Mouse (Mus musculus) heart, adult 18-20 months (tissue): ENCODE results near the gene Cyp2c38. TPM values are rescaled to one million over a fixed set of nuclear protein-coding genes. Genes with fewer than 3 reads are reported as not detected.
"Not testable (repeated sequence)": the region's sequence is repeated elsewhere in the genome, so short reads cannot be mapped to it uniquely, and the experiment has no call there.

Source experiments
- DNase-seq, 2 experiments: peaks; one replicate each; pipeline ENCODE4 v3.0.0; 2021 to 2022; ENCODE audit warnings: mixed read lengths in 1 of 2
- long read RNA-seq, 2 experiments: library from polyadenylated mRNA; stranded (forward); transcript quantifications; one replicate each; pipeline ENCODE4 v2.0.0; 2021
- total RNA-seq, 2 experiments: library from RNA; stranded (reverse); gene quantifications; 2 replicates each; pipeline ENCODE4 v1.2.3; 2021

Gene Cyp2c38
- total RNA-seq = not detected
- long read RNA-seq, experiment 1 = 0 reads
- long read RNA-seq, experiment 2 = 0 reads

DNA sequence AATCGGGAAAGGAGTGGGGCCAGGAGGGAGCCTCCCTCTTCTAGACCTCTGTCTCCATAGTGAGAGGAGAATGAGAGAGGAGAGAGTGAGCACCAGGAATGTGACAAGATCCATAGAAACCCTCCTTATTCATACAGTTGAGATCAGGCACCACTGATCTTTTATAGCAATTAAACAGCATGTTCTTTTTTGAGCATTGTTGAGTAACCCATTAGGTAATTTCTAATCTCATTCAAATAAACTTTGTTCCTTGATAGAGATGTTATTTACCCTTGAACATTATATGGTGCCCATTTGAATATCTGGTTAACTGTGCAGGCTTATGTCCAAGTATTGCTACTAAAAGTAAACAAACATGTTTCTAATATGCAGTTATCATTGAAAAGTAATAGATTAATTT is at the start of gene Cyp2c38:
Gene Cyp2c38 (minus strand): TSS at position 135 of the 400 bp plus-strand sequence.
- DNase-seq = no peak

DNA sequence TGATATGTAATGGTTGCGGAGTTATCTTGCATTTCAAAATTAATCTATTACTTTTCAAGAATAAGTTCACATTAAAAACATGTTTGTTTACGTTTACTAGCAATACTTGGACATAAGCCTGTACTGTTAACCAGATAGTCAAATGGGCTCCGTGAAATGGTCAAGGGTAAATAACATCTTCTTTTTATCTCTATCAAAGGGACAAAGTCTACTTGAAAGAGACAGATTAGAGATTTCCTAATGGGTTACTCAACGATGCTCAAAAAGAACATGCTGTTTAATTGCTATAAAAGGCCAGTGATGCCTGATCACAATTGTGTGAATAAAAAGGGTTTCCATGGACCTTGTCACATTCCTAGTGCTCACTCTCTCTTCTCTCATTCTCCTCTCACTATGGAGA is 47.7 kb upstream of the Cyp2c38 start, which contains the start of gene Cyp2c39:
Gene Cyp2c39 (plus strand): TSS at position 329 of the 400 bp plus-strand sequence.
- no peak for DNase-seq

DNA sequence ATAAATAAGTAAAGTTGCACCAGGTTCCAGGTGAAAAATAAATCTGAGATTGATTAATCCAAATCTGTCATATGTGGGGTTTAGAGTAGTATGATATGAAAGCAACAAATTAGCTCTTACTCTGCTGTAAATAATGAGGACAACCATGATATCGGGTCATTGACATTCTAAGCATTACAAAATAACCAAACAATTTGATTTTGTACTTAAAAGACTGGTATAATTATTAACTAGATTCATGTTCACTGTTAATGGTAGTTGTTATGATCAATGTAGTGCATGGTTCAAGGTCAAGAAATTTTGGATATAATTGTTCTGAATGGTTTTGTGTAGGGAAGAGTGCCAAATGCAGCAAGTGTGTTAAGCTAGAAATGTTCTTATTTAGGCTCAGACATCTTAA is 46.7 kb upstream of the Cyp2c38 start:
- no peak for DNase-seq

DNA sequence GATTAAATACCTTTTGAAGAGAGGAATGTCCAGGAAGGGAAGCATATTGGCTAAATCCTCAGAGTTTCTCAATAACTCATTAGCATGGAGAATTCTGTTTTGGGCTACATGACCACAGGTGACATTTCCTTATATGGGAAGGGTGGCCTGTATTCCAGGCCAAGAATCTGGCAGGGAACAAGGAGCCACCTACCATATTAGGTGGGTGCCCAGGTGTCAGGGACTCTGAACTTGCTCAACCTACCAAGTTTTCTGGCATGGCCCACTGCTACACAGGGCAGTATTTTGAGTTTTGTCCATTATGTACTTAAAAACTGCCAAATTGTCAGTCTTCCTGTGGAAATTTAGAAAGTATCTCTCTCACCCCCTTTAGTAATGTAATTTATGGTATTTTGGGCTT is 43.5 kb upstream of the Cyp2c38 start:
- DNase-seq = no peak

DNA sequence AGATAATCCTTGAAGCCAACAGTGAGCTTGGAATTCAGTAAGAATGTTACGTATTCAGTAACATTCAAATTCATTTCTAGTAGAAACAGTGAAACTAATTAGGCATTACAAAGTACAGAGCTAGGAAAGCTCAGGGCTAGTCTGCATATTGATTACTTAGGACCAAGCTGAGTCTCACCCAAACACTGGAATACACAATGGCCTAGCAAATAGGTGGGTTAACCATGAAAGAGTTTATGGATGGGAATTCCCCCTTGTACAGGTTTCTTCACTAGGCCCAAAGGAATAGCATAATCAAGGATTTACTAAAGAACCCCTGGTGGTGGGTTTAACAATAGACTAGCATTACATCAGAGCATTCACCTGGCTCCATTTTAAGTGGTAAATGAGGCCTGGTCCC is 21.1 kb upstream of the Cyp2c38 start:
- DNase-seq = not testable (repeated sequence)

DNA sequence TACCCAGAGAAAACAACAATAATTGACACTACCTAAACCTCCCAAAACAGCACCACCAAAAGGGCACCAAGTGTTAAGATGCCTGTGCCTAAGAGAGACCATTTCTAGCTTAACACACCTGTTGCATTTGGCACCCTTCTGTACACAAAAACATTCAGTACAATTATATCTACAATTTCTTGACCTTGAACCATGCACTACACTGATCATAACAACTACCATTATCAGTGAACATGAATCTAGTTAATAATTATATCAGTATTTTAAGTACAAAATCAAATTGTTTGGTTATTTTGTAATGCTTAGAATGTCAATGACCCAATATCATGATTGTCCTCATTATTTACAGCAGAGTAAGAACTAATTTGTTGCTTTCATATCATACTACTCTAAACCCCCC is 1.0 kb upstream of the Cyp2c38 start:
- DNase-seq = no peak

Other genes with a start within 250 kb of the Cyp2c38 start
- not detected for gene Cyp2c29, start 193.7 kb downstream of the Cyp2c38 start, total RNA-seq
- gene Cyp2c39, start 47.8 kb upstream of the Cyp2c38 start, total RNA-seq = not detected
- gene Cyp2c67, start 186.0 kb upstream of the Cyp2c38 start, total RNA-seq = not detected